ENCODE assay signal across 10 mouse cellular contexts in genomic region chr9:58066731-58067095, GRCm38 (mm10). TPM values are rescaled to one million over a fixed set of nuclear protein-coding genes. Genes with fewer than 3 reads are reported as not detected.
DNase-seq lines count a peak whose midpoint lies in the region; ATAC-seq lines count a peak whose summit lies in the region.
"Had no signal": no experiment of that assay in that cellular context is flagged by ENCODE, and none has a peak within 500 bp of the region (broad histone marks: within the 10 kb centered on the region; RNA-seq: fewer than 3 reads in every experiment).

No protein-coding gene starts in this region.

- no peaks in the 10 kb centered on the region for H3K36me3 ChIP-seq in midbrain, embryonic 15.5 days (replicated peaks)
- H3K36me3 ChIP-seq in hindbrain, embryonic 16.5 days (ENCODE audit: control insufficient read depth, insufficient read depth, low read length), result no peaks in the 10 kb centered on the region

- intact Hi-C loops in gastrocnemius, postnatal 14 days (cut with DNase I; ENCODE audit: low total_unique reads), result no loop called here

- peak overlapping the region; percentile 83; the same call in 1 of the 2 replicates for H3K27ac ChIP-seq in midbrain, embryonic 15.5 days
- H3K27ac ChIP-seq in hindbrain, embryonic 16.5 days (ENCODE audit: low read depth, low read length), result no peak overlapping the region

- H3K4me2 ChIP-seq in midbrain, embryonic 15.5 days, result no peak overlapping the region
- H3K4me2 ChIP-seq in hindbrain, embryonic 16.5 days (ENCODE audit: low read length), result no peak overlapping the region

- DNase-seq in brain, adult 2 months (ENCODE audit: low read depth, low spot score), result peak; percentile 91
- peak; percentile 58 to 67 for DNase-seq in cerebellum, postnatal 10 days
- peak; percentile 82 for DNase-seq in layer of hippocampus, adult 9-11 months
- DNase-seq in embryo, embryonic 9.5 days (ENCODE audit: extremely low spot score), result no peak
- no peak for DNase-seq in gastrocnemius, postnatal 14 days
- DNase-seq: thymus, postnatal 4 days had no signal

- no peak for ATAC-seq in midbrain, embryonic 15.5 days (replicated peaks)
- no peak for ATAC-seq in hindbrain, embryonic 16.5 days

- no peaks in the 10 kb centered on the region for H3K27me3 ChIP-seq in midbrain, embryonic 15.5 days (replicated peaks)
- H3K27me3 ChIP-seq in hindbrain, embryonic 16.5 days (replicated peaks; ENCODE audit: control insufficient read depth, insufficient read depth, low read length), result no peaks in the 10 kb centered on the region

- WGBS in midbrain, embryonic 15.5 days, result 61% methylated on average over 6 of the region's 6 CpGs
- WGBS in hindbrain, embryonic 16.5 days, result 70% methylated on average over 6 of the region's 6 CpGs

- H3K9me3 ChIP-seq in midbrain, embryonic 15.5 days, result no peaks in the 10 kb centered on the region
- no peaks in the 10 kb centered on the region for H3K9me3 ChIP-seq in hindbrain, embryonic 16.5 days (ENCODE audit: control insufficient read depth, low read length)

- no peak overlapping the region for H3K9ac ChIP-seq in midbrain, embryonic 15.5 days
- H3K9ac ChIP-seq in hindbrain, embryonic 16.5 days (ENCODE audit: low read depth, low read length), result no peak overlapping the region

- H3K4me1 ChIP-seq in midbrain, embryonic 15.5 days, result peaks cover 63% of the 10 kb centered on the region
- peaks cover 18% of the 10 kb centered on the region for H3K4me1 ChIP-seq in hindbrain, embryonic 16.5 days (ENCODE audit: control insufficient read depth, insufficient read depth, low read depth, low read length)

- H3K4me3 ChIP-seq in midbrain, embryonic 15.5 days, result no peak overlapping the region
- H3K4me3 ChIP-seq in hindbrain, embryonic 16.5 days (ENCODE audit: low read length), result no peak overlapping the region

RNA-seq across cellular contexts. Expression of gene Stra6, which starts 3.1 kb away (rescaled TPM):
- polyA plus RNA-seq in midbrain, embryonic 15.5 days (2015; fragmentation: Nextera tagmentation; extraction: Ambion mirVana), result 15.0 and 15.7 TPM in 2 replicates
- total RNA-seq in gastrocnemius, postnatal 14 days (2021), result under 1 TPM; 0.16 to 0.29 TPM
- polyA plus RNA-seq in hindbrain, embryonic 16.5 days (2015; fragmentation: Nextera tagmentation; extraction: Ambion mirVana), result 11.6 and 16.4 TPM in 2 replicates
- total RNA-seq: megakaryocyte progenitor cell, adult 5-6 weeks had no signal

RNA-seq across cellular contexts. Expression of gene Ccdc33, which starts 51.9 kb away (rescaled TPM):
- polyA plus RNA-seq in midbrain, embryonic 15.5 days (2015; fragmentation: Nextera tagmentation; extraction: Ambion mirVana), result 0.36 and 0.79 TPM in 2 replicates
- not detected for total RNA-seq in gastrocnemius, postnatal 14 days (2021)
- 0.43 and 0.79 TPM in 2 replicates for polyA plus RNA-seq in hindbrain, embryonic 16.5 days (2015; fragmentation: Nextera tagmentation; extraction: Ambion mirVana)
- total RNA-seq: gastrocnemius, adult 18-20 months; megakaryocyte progenitor cell, adult 5-6 weeks had no signal

Comparison
In these comparisons a context has a peak if more than half of its experiments do, and no peak if none do; other contexts are left out.
1. DNase-seq: peak in brain, adult 2 months (single experiment), cerebellum, postnatal 10 days (2 of 2) and layer of hippocampus, adult 9-11 months (single experiment); none in embryo, embryonic 9.5 days (single experiment) and gastrocnemius, postnatal 14 days (single experiment).